Mouse (Mus musculus) hindbrain, embryonic 14.5 days (tissue): ENCODE measurements around the gene Rims4. TPM values are rescaled to one million over a fixed set of nuclear protein-coding genes. Genes with fewer than 3 reads are reported as not detected.

Source experiments
- ATAC-seq: fragments of 200-750 bp; cut with Nextera tagmentation; 2 replicates; pipeline ENCODE4 v1.8.0; 2017; ENCODE audit warnings: moderate number of reproducible peaks, mild to moderate bottlenecking, moderate TSS enrichment, moderate library complexity; ENCODE audit not compliant: low FRiP score
- DNase-seq: peaks from one replicate; pipeline ENCODE4 v3.0.0-alpha.2; 2015; ENCODE audit warnings: low spot score
- H3K27ac ChIP-seq: fragments of 300-500 bp; sonication (generic); 2 replicates; pipeline ENCODE4 v1.5.1; 2014; ENCODE audit warnings: mild to moderate bottlenecking, moderate library complexity
- H3K27me3 ChIP-seq: fragments of 300-500 bp; sonication (generic); 2 replicates; pipeline ENCODE4 v1.6.1; 2014; ENCODE audit warnings: mild to moderate bottlenecking, low read length, mixed read lengths; ENCODE audit not compliant: control insufficient read depth, insufficient read depth
- H3K36me3 ChIP-seq: fragments of 300-500 bp; sonication (generic); replicated peaks from 2 replicates; pipeline ENCODE4 v1.6.1; 2014; ENCODE audit not compliant: control insufficient read depth, insufficient read depth
- H3K4me1 ChIP-seq: fragments of 300-500 bp; sonication (generic); replicated peaks from 2 replicates; pipeline ENCODE4 v1.6.1; 2014; ENCODE audit warnings: antibody characterized with exemption, low read length, mixed read lengths; ENCODE audit not compliant: control insufficient read depth, insufficient read depth
- H3K4me2 ChIP-seq: fragments of 300-500 bp; sonication (generic); replicated peaks from 2 replicates; pipeline ENCODE4 v1.6.1; 2014; ENCODE audit warnings: mild to moderate bottlenecking, moderate library complexity
- H3K4me3 ChIP-seq: fragments of 300-500 bp; sonication (generic); replicated peaks from 2 replicates; pipeline ENCODE4 v1.5.1; 2014; ENCODE audit warnings: mild to moderate bottlenecking, low read length
- H3K9ac ChIP-seq: fragments of 300-500 bp; sonication (generic); 2 replicates; pipeline ENCODE4 v1.6.1; 2014
- H3K9me3 ChIP-seq: fragments of 300-500 bp; sonication (generic); 2 replicates; pipeline ENCODE4 v1.6.1; 2016; ENCODE audit warnings: low read length; ENCODE audit not compliant: control insufficient read depth
- WGBS: fragments of 180-500 bp; shearing (Covaris S2); extraction: QIAGEN DNeasy Blood & Tissue Kit; methylation state at CpG from one replicate; pipeline ENCODE4 v1.1.7; 2014; 5-methylcytosine and 5-hydroxymethylcytosine counted together
- polyA plus RNA-seq: library from polyadenylated mRNA; unstranded; fragments of >200 nt; fragmentation: Nextera tagmentation; extraction: Ambion mirVana; gene quantifications from 2 replicates; pipeline ENCODE4 v1.2.1, GENCODE M21; 2014

The Rims4 gene
- polyA plus RNA-seq, 1 experiment from 2014 or later = 7.1 TPM

GRCm38 (mm10) chr2:163943056-163943455 lies 24.6 kb upstream of the Rims4 start:
- WGBS = 76% methylated on average over 6 of the region's 6 CpGs
- no peak for DNase-seq

GRCm38 (mm10) chr2:163939522-163939921 lies 21.0 kb upstream of the Rims4 start:
- H3K4me1 ChIP-seq = no peaks in the 10 kb centered on the region
- no peak overlapping the region for H3K9ac ChIP-seq
- WGBS = 41% methylated on average over 8 of the region's 8 CpGs
- H3K27me3 ChIP-seq = no peaks in the 10 kb centered on the region
- ATAC-seq (no peak), DNase-seq (no peak)
- H3K4me3 ChIP-seq = no peak overlapping the region
- H3K9me3 ChIP-seq = no peaks in the 10 kb centered on the region
- no peak overlapping the region for H3K27ac ChIP-seq
- no peaks in the 10 kb centered on the region for H3K36me3 ChIP-seq
- H3K4me2 ChIP-seq = peak overlapping the region; percentile 19; the same call in 1 of the 2 replicates

More at GRCm38 (mm10) chr2:163943056-163943455, 24.6 kb upstream of the Rims4 start:
- Histone ChIP-seq H3K4me3 (no peak overlapping the region), H3K36me3 (no peaks in the 10 kb centered on the region), H3K4me2 (no peak overlapping the region), H3K9me3 (no peaks in the 10 kb centered on the region), H3K4me1 (no peaks in the 10 kb centered on the region), H3K27ac (no peak overlapping the region), H3K9ac (no peak overlapping the region), H3K27me3 (no peaks in the 10 kb centered on the region)
- no peak for ATAC-seq

GRCm38 (mm10) chr2:163932151-163932550 lies 13.7 kb upstream of the Rims4 start:
- Histone ChIP-seq H3K4me2 (no peak overlapping the region), H3K4me1 (no peaks in the 10 kb centered on the region), H3K9ac (no peak overlapping the region), H3K27me3 (no peaks in the 10 kb centered on the region), H3K36me3 (no peaks in the 10 kb centered on the region), H3K27ac (no peak overlapping the region), H3K4me3 (no peak overlapping the region), H3K9me3 (no peaks in the 10 kb centered on the region)
- no peak for DNase-seq
- 52% methylated on average over 7 of the region's 7 CpGs for WGBS
- no peak for ATAC-seq

GRCm38 (mm10) chr2:163928464-163929200 lies 10.1 kb upstream of the Rims4 start:
- ATAC-seq = no peak
- Histone ChIP-seq H3K4me2 (no peak overlapping the region), H3K4me1 (no peaks in the 10 kb centered on the region), H3K36me3 (no peaks in the 10 kb centered on the region), H3K9me3 (no peaks in the 10 kb centered on the region), H3K9ac (no peak overlapping the region), H3K27me3 (no peaks in the 10 kb centered on the region), H3K27ac (no peak overlapping the region), H3K4me3 (no peak overlapping the region)
- no peak for DNase-seq
- 71% methylated on average over 7 of the region's 7 CpGs for WGBS

- no peaks in the 10 kb centered on the region for H3K4me1 ChIP-seq
- H3K36me3 ChIP-seq = no peaks in the 10 kb centered on the region
- DNase-seq (no peak), ATAC-seq (no peak)
- no peak overlapping the region for H3K4me3 ChIP-seq
- no peaks in the 10 kb centered on the region for H3K9me3 ChIP-seq
- H3K27ac ChIP-seq = no peak overlapping the region
- H3K4me2 ChIP-seq = no peak overlapping the region
- no peak overlapping the region for H3K9ac ChIP-seq
- peaks cover 17% of the 10 kb centered on the region for H3K27me3 ChIP-seq
- WGBS = 96% methylated on average over 10 of the region's 10 CpGs
These were observed 6.6 kb upstream of the Rims4 start for GRCm38 (mm10) chr2:163925044-163925443.

- no peaks in the 10 kb centered on the region for H3K9me3 ChIP-seq
- H3K4me1 ChIP-seq = no peaks in the 10 kb centered on the region
- no peak overlapping the region for H3K4me3 ChIP-seq
- 82% methylated on average over 3 of the region's 3 CpGs for WGBS
- no peak overlapping the region for H3K9ac ChIP-seq
- ATAC-seq = no peak
- no peak overlapping the region for H3K27ac ChIP-seq
- no peak for DNase-seq
- H3K27me3 ChIP-seq = peaks cover 21% of the 10 kb centered on the region
- no peak overlapping the region for H3K4me2 ChIP-seq
- H3K36me3 ChIP-seq = no peaks in the 10 kb centered on the region
These were observed 6.0 kb upstream of the Rims4 start for GRCm38 (mm10) chr2:163924531-163924930.

- Histone ChIP-seq H3K4me1 (no peaks in the 10 kb centered on the region; the same call in 1 of the 2 replicates), H3K9ac (no peak overlapping the region), H3K4me3 (no peak overlapping the region), H3K27ac (no peak overlapping the region), H3K36me3 (no peaks in the 10 kb centered on the region), H3K9me3 (no peaks in the 10 kb centered on the region), H3K27me3 (peaks cover 27% of the 10 kb centered on the region), H3K4me2 (no peak overlapping the region)
- 49% methylated on average over 9 of the region's 9 CpGs for whole genome bisulfite sequencing
- DNase-seq (no peak), ATAC-seq (no peak)
These were observed 4.6 kb upstream of the Rims4 start for GRCm38 (mm10) chr2:163923113-163923512.

- Histone ChIP-seq H3K36me3 (no peaks in the 10 kb centered on the region), H3K9me3 (no peaks in the 10 kb centered on the region), H3K4me2 (peak overlapping the region; percentile 93), H3K4me1 (peaks cover 12% of the 10 kb centered on the region), H3K27me3 (peaks cover 38% of the 10 kb centered on the region), H3K4me3 (peak overlapping the region; percentile 77; the same call in 1 of the 2 replicates), H3K27ac (no peak overlapping the region), H3K9ac (no peak overlapping the region)
- WGBS = 79% methylated on average over 3 of the region's 3 CpGs
- DNase-seq (no peak), ATAC-seq (no peak)
These were observed 1.1 kb upstream of the Rims4 start for GRCm38 (mm10) chr2:163919581-163919980.

- no peak overlapping the region for H3K27ac ChIP-seq
- 83% methylated on average over 7 of the region's 7 CpGs for WGBS
- no peak overlapping the region for H3K4me3 ChIP-seq
- H3K36me3 ChIP-seq = no peaks in the 10 kb centered on the region
- peaks cover 37% of the 10 kb centered on the region for H3K27me3 ChIP-seq
- no peak overlapping the region for H3K9ac ChIP-seq
- no peaks in the 10 kb centered on the region for H3K9me3 ChIP-seq
- ATAC-seq (no peak), DNase-seq (no peak)
- peak overlapping the region; percentile 93 for H3K4me2 ChIP-seq
- peaks cover 30% of the 10 kb centered on the region for H3K4me1 ChIP-seq
These were observed 1.8 kb downstream of the Rims4 start for GRCm38 (mm10) chr2:163916703-163917102.
